Mouse (Mus musculus): ENCODE data around the gene Tmod4.

DNA sequence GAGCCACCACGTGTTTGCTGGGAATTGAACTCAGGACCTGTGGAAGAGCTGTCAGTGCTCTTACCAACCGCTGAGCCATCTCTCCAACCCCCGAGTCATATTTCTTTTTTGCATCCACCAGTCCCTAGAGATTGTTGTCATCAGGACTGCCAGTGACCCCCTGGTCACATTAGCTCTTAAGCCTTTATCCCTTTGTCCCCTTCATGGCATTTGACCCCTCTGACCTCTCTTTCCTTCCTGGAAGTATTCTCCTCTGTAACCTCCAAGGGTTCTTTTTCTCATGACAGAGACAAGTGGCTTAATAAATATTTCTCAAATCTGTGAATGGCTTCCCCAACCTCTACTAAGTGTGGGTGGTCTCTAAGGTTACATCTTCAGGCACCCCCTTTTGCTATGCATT lies 23.6 kb downstream of the Tmod4 start:
- TF ChIP-seq CTCF (conservative IDR thresholded peaks at IDR 0.05; ENCODE audit: insufficient read depth, insufficient read length, low read depth, low read length), result no peak
- TF ChIP-seq POLR2A (IDR thresholded peaks at IDR 0.05; ENCODE audit: low read depth, low read length), result no peak
